ENCODE assay signal across 9 mouse cellular contexts in the genomic region with DNA sequence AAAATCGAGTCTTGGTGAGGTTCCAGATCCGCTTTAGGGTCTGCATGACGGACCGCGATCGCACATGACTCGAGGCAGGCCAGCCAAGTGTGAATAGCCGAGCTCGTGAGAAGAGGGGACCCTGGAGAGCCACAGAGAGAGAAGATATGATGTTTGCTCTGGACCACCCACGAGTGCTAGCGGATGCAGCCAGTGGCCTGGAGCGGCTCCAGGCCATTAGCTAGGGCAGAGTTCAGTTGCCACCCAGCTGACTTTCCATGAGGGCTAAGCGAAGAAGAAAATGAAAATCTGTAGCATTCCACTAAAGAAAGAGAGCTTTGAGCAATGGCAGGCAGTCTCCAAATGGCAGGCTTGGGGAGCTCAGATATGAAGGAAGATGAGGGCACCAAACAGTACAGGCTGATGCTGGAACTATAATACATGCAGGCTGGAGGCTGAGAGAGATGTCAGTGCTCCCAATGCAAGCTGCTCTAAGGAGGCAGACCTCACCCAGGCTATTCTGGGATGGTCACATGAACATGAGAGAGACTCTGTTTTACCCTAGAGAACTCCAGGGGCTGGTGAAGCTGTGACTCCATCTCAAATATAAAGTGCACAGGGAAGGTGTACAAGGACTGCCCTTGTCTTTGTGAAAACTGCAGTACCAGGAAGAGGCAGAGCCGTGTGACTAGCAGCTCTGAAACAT. TPM values are rescaled to one million over a fixed set of nuclear protein-coding genes. Genes with fewer than 3 reads are reported as not detected.
DNase-seq lines count a peak whose midpoint lies in the region; ATAC-seq and TF ChIP-seq lines count a peak whose summit lies in the region.
"Had no signal": no experiment of that assay in that cellular context is flagged by ENCODE, and none has a peak within 500 bp of the region (broad histone marks: within the 10 kb centered on the region; RNA-seq: fewer than 3 reads in every experiment).

No protein-coding gene starts in this region.

- H3K9me3 ChIP-seq in embryonic facial prominence, embryonic 10.5 days: no peaks in the 10 kb centered on the region
- H3K9me3 ChIP-seq in hindbrain, embryonic 16.5 days (ENCODE audit: control insufficient read depth, low read length): no peaks in the 10 kb centered on the region
- H3K9me3 ChIP-seq in limb, embryonic 14.5 days (ENCODE audit: control insufficient read depth, low read length): no peaks in the 10 kb centered on the region

- TF ChIP-seq POLR2A in limb, embryonic 14.5 days (IDR thresholded peaks at IDR 0.05; ENCODE audit: borderline replicate concordance, extremely low read depth, insufficient read depth, insufficient read length): no peak

- no peak for ATAC-seq in hindbrain, embryonic 16.5 days
- peak; percentile 13; the same call in 1 of the 2 replicates for ATAC-seq in limb, embryonic 14.5 days (ENCODE audit: low FRiP score, low read depth)
- no peak for ATAC-seq in CD4-positive, CD25-positive, alpha-beta regulatory T cell, adult 4 months

- H3K27me3 ChIP-seq in embryonic facial prominence, embryonic 10.5 days (replicated peaks; ENCODE audit: low read depth, poor library complexity, severe bottlenecking): no peaks in the 10 kb centered on the region
- H3K27me3 ChIP-seq in hindbrain, embryonic 16.5 days (replicated peaks; ENCODE audit: control insufficient read depth, insufficient read depth, low read length): no peaks in the 10 kb centered on the region
- H3K27me3 ChIP-seq in limb, embryonic 14.5 days (ENCODE audit: control insufficient read depth, insufficient read depth, low read length): no peaks in the 10 kb centered on the region

- H3K4me3 ChIP-seq in embryonic facial prominence, embryonic 10.5 days: no peak overlapping the region
- no peak overlapping the region for H3K4me3 ChIP-seq in hindbrain, embryonic 16.5 days (ENCODE audit: low read length)
- H3K4me3 ChIP-seq in limb, embryonic 14.5 days (replicated peaks; ENCODE audit: low read length): no peak overlapping the region

- H3K9ac ChIP-seq in hindbrain, embryonic 16.5 days (ENCODE audit: low read depth, low read length): peak overlapping the region; percentile 28; the same call in 1 of the 2 replicates
- H3K9ac ChIP-seq in limb, embryonic 14.5 days (ENCODE audit: low read depth, low read length, severe bottlenecking): no peak overlapping the region

- intact Hi-C loops in heart, postnatal 10 days (cut with DNase I): no loop called here

- H3K36me3 ChIP-seq in embryonic facial prominence, embryonic 10.5 days (replicated peaks): no peaks in the 10 kb centered on the region
- no peaks in the 10 kb centered on the region for H3K36me3 ChIP-seq in hindbrain, embryonic 16.5 days (ENCODE audit: control insufficient read depth, insufficient read depth, low read length)
- H3K36me3 ChIP-seq in limb, embryonic 14.5 days (ENCODE audit: control insufficient read depth, insufficient read depth, low read length): no peaks in the 10 kb centered on the region

- H3K27ac ChIP-seq in embryonic facial prominence, embryonic 10.5 days (replicated peaks): peak overlapping the region; percentile 54; the same call in 1 of the 2 replicates
- peak overlapping the region; percentile 6 for H3K27ac ChIP-seq in hindbrain, embryonic 16.5 days (ENCODE audit: low read depth, low read length)
- H3K27ac ChIP-seq in limb, embryonic 14.5 days (replicated peaks; ENCODE audit: low read depth, low read length): peak overlapping the region; percentile 72

- WGBS in embryonic facial prominence, embryonic 10.5 days: 52% methylated on average over 14 of the region's 14 CpGs
- WGBS in hindbrain, embryonic 16.5 days: 32% methylated on average over 14 of the region's 14 CpGs
- whole genome bisulfite sequencing in limb, embryonic 14.5 days: 25% methylated on average over 14 of the region's 14 CpGs

- peaks cover 73% of the 10 kb centered on the region for H3K4me1 ChIP-seq in embryonic facial prominence, embryonic 10.5 days
- peaks cover 53% of the 10 kb centered on the region for H3K4me1 ChIP-seq in hindbrain, embryonic 16.5 days (ENCODE audit: control insufficient read depth, insufficient read depth, low read depth, low read length)
- H3K4me1 ChIP-seq in limb, embryonic 14.5 days (ENCODE audit: control insufficient read depth, insufficient read depth, low read length): peaks cover 61% of the 10 kb centered on the region

- no peak overlapping the region for H3K4me2 ChIP-seq in hindbrain, embryonic 16.5 days (ENCODE audit: low read length)
- H3K4me2 ChIP-seq in limb, embryonic 14.5 days (replicated peaks; ENCODE audit: low read depth, low read length, severe bottlenecking): peak overlapping the region; percentile 3; the same call in 1 of the 2 replicates

- peak; percentile 35 to 52 for DNase-seq in heart, postnatal 10 days
- DNase-seq in heart, adult 9 months (ENCODE audit: low spot score in 2 of 2): no peak
- DNase-seq in embryonic facial prominence, embryonic 10.5 days (ENCODE audit: low spot score): peak; percentile 43
- DNase-seq in limb, embryonic 14.5 days (ENCODE audit: low spot score): peak; percentile 69
- no peak for DNase-seq in frontal cortex, postnatal 10 days (ENCODE audit: low spot score in 2 of 2)
- DNase-seq in cerebellum, adult 9-10 months: no peak
- DNase-seq: cerebellum, postnatal 36 days had no signal

RNA-seq across cellular contexts. Expression of a gene that starts 17.3 kb away (rescaled TPM):
- 10 to 100 TPM; 33.0 to 38.7 TPM for total RNA-seq in heart, postnatal 10 days (2021)
- polyA plus RNA-seq in embryonic facial prominence, embryonic 10.5 days (2016; fragmentation: Nextera tagmentation; extraction: Ambion mirVana): 11.9 and 12.3 TPM in 2 replicates
- polyA plus RNA-seq in hindbrain, embryonic 16.5 days (2015; fragmentation: Nextera tagmentation; extraction: Ambion mirVana): 15.1 and 17.4 TPM in 2 replicates
- 47.1 and 64.9 TPM in 2 replicates for polyA plus RNA-seq in limb, embryonic 14.5 days (2012; rRNA removed)
- 24.3 and 25.2 TPM in 2 replicates for polyA plus RNA-seq in limb, embryonic 14.5 days (2014; fragmentation: Nextera tagmentation; extraction: Ambion mirVana)
- polyA plus RNA-seq in CD4-positive, CD25-positive, alpha-beta regulatory T cell, adult 4 months (2017; shearing (Covaris generic)): 10 to 100 TPM; 14.7 to 17.4 TPM

RNA-seq across cellular contexts. Expression of a gene that starts 17.6 kb away (rescaled TPM):
- total RNA-seq in heart, postnatal 10 days (2021): under 1 TPM in 1 of 2 experiments, not detected in 1; 0.17 TPM
- 0.65 and 0.81 TPM in 2 replicates for polyA plus RNA-seq in embryonic facial prominence, embryonic 10.5 days (2016; fragmentation: Nextera tagmentation; extraction: Ambion mirVana)
- 2.0 and 2.4 TPM in 2 replicates for polyA plus RNA-seq in hindbrain, embryonic 16.5 days (2015; fragmentation: Nextera tagmentation; extraction: Ambion mirVana)
- polyA plus RNA-seq in limb, embryonic 14.5 days (2012; rRNA removed): 0.90 and 1.4 TPM in 2 replicates
- polyA plus RNA-seq in limb, embryonic 14.5 days (2014; fragmentation: Nextera tagmentation; extraction: Ambion mirVana): 0.12 and 0.43 TPM in 2 replicates
- 1 to 10 TPM in 1 of 2 experiments, under 1 TPM in 1; 0.40 to 1.1 TPM for polyA plus RNA-seq in CD4-positive, CD25-positive, alpha-beta regulatory T cell, adult 4 months (2017; shearing (Covaris generic))

RNA-seq across cellular contexts. Expression of a gene that starts 41.2 kb away (rescaled TPM):
- total RNA-seq in heart, postnatal 10 days (2021): 10 to 100 TPM; 12.7 to 13.1 TPM
- polyA plus RNA-seq in embryonic facial prominence, embryonic 10.5 days (2016; fragmentation: Nextera tagmentation; extraction: Ambion mirVana): 19.4 and 20.1 TPM in 2 replicates
- 29.3 and 33.7 TPM in 2 replicates for polyA plus RNA-seq in hindbrain, embryonic 16.5 days (2015; fragmentation: Nextera tagmentation; extraction: Ambion mirVana)
- 25.4 TPM in 2 replicates for polyA plus RNA-seq in limb, embryonic 14.5 days (2012; rRNA removed)
- polyA plus RNA-seq in limb, embryonic 14.5 days (2014; fragmentation: Nextera tagmentation; extraction: Ambion mirVana): 10.2 and 11.6 TPM in 2 replicates
- polyA plus RNA-seq in CD4-positive, CD25-positive, alpha-beta regulatory T cell, adult 4 months (2017; shearing (Covaris generic)): 1 to 10 TPM; 2.2 to 6.3 TPM

RNA-seq across cellular contexts. Expression of a gene that starts 41.3 kb away (rescaled TPM):
- 10 to 100 TPM; 27.1 to 28.3 TPM for total RNA-seq in heart, postnatal 10 days (2021)
- 62.3 and 64.3 TPM in 2 replicates for polyA plus RNA-seq in embryonic facial prominence, embryonic 10.5 days (2016; fragmentation: Nextera tagmentation; extraction: Ambion mirVana)
- 38.4 and 42.0 TPM in 2 replicates for polyA plus RNA-seq in hindbrain, embryonic 16.5 days (2015; fragmentation: Nextera tagmentation; extraction: Ambion mirVana)
- polyA plus RNA-seq in limb, embryonic 14.5 days (2012; rRNA removed): 36.1 and 42.1 TPM in 2 replicates
- polyA plus RNA-seq in limb, embryonic 14.5 days (2014; fragmentation: Nextera tagmentation; extraction: Ambion mirVana): 34.1 and 35.1 TPM in 2 replicates
- polyA plus RNA-seq in CD4-positive, CD25-positive, alpha-beta regulatory T cell, adult 4 months (2017; shearing (Covaris generic)): 10 to 100 TPM; 14.4 to 18.6 TPM

Comparison
In these comparisons a context has a peak if more than half of its experiments do, and no peak if none do; other contexts are left out.
1. DNase-seq: peak in heart, postnatal 10 days (2 of 2), embryonic facial prominence, embryonic 10.5 days (single experiment) and limb, embryonic 14.5 days (single experiment); none in heart, adult 9 months (0 of 2), frontal cortex, postnatal 10 days (0 of 2) and cerebellum, adult 9-10 months (single experiment).
2. H3K27ac ChIP-seq: peak in every context shown above with its lines; median percentile 72 in limb, embryonic 14.5 days; 54 in embryonic facial prominence, embryonic 10.5 days; 6 in hindbrain, embryonic 16.5 days.